Mouse (Mus musculus) heart, embryonic 11.5 days (tissue): ENCODE data around the gene BC030499. TPM values are rescaled to one million over a fixed set of nuclear protein-coding genes. Genes with fewer than 3 reads are reported as not detected.

ENCODE experiments used
- ATAC-seq: fragments of 200-750 bp; cut with Nextera tagmentation; replicated peaks from 2 replicates; pipeline ENCODE4 v1.8.0; 2017; ENCODE audit warnings: moderate library complexity; ENCODE audit not compliant: insufficient number of reproducible peaks, low FRiP score, low TSS enrichment
- H3K27ac ChIP-seq: fragments of 300-500 bp; sonication (generic); 2 replicates; pipeline ENCODE4 v1.5.1; 2014; ENCODE audit warnings: mild to moderate bottlenecking, low read depth, low read length
- H3K27me3 ChIP-seq: fragments of 300-500 bp; sonication (generic); 2 replicates; pipeline ENCODE4 v1.6.1; 2014; ENCODE audit warnings: mild to moderate bottlenecking, low read length, mixed read lengths; ENCODE audit not compliant: control insufficient read depth, insufficient read depth
- H3K36me3 ChIP-seq: fragments of 300-500 bp; sonication (generic); 2 replicates; pipeline ENCODE4 v1.6.1; 2014; ENCODE audit warnings: mild to moderate bottlenecking, low read length, moderate library complexity, mixed read lengths; ENCODE audit not compliant: control insufficient read depth, insufficient read depth
- H3K4me1 ChIP-seq: fragments of 300-500 bp; sonication (generic); 2 replicates; pipeline ENCODE4 v1.6.1; 2014; ENCODE audit warnings: low read length; ENCODE audit not compliant: control insufficient read depth, insufficient read depth
- H3K4me2 ChIP-seq: fragments of 300-500 bp; sonication (generic); 2 replicates; pipeline ENCODE4 v1.6.1; 2014; ENCODE audit warnings: mild to moderate bottlenecking, moderate library complexity
- H3K4me3 ChIP-seq: fragments of 300-500 bp; sonication (generic); 2 replicates; pipeline ENCODE4 v1.5.1; 2014; ENCODE audit warnings: low read depth, low read length
- H3K9ac ChIP-seq: fragments of 300-500 bp; sonication (generic); 2 replicates; pipeline ENCODE4 v1.6.1; 2014; ENCODE audit warnings: mild to moderate bottlenecking, low read depth, low read length, moderate library complexity
- H3K9me3 ChIP-seq: fragments of 300-500 bp; sonication (generic); replicated peaks from 2 replicates; pipeline ENCODE4 v1.6.1; 2016; ENCODE audit warnings: low read length; ENCODE audit not compliant: control insufficient read depth
- WGBS: fragments of 180-500 bp; shearing (Covaris S2); extraction: QIAGEN DNeasy Blood & Tissue Kit; methylation state at CpG from one replicate; pipeline ENCODE4 v1.1.7; 2014; ENCODE audit not compliant: insufficient replicate concordance; 5-methylcytosine and 5-hydroxymethylcytosine counted together
- polyA plus RNA-seq: library from polyadenylated mRNA; unstranded; fragments of >200 nt; fragmentation: Nextera tagmentation; extraction: Ambion mirVana; gene quantifications from 2 replicates; pipeline ENCODE4 v1.2.1, GENCODE M21; 2014

Gene BC030499
- polyA plus RNA-seq, 1 experiment from 2014 or later, result 0.17 TPM

- Histone ChIP-seq H3K27ac (no peak overlapping the region), H3K9ac (no peak overlapping the region), H3K9me3 (no peaks in the 10 kb centered on the region), H3K4me2 (peak overlapping the region; percentile 52), H3K27me3 (no peaks in the 10 kb centered on the region), H3K4me3 (no peak overlapping the region), H3K4me1 (peaks cover 4% of the 10 kb centered on the region; the same call in 1 of the 2 replicates), H3K36me3 (peaks cover 35% of the 10 kb centered on the region)
- ATAC-seq, result no peak
- WGBS, result 54% methylated on average over 2 of the region's 2 CpGs
These were observed 31.6 kb downstream of the BC030499 start for GRCm38 (mm10) chr11:78322076-78322831.

GRCm38 (mm10) chr11:78322860-78323259 lies 32.2 kb downstream of the BC030499 start, which contains the start of gene Aldoc:
Aldoc (plus strand) TSS chr11:78322968.
- H3K36me3 ChIP-seq, result peaks cover 29% of the 10 kb centered on the region
- H3K4me2 ChIP-seq, result peak within 1 kb of the TSS; percentile 52
- peak; percentile 90 for ATAC-seq
- peak within 1 kb of the TSS; percentile 23; the same call in 1 of the 2 replicates for H3K4me3 ChIP-seq
- H3K4me1 ChIP-seq, result peaks cover 4% of the 10 kb centered on the region; the same call in 1 of the 2 replicates
- no peak within 1 kb of the TSS for H3K9ac ChIP-seq
- 3% methylated on average over 15 of the region's 15 CpGs for WGBS
- H3K9me3 ChIP-seq, result no peaks in the 10 kb centered on the region
- no peaks in the 10 kb centered on the region for H3K27me3 ChIP-seq
- no peak within 1 kb of the TSS for H3K27ac ChIP-seq

DNA sequence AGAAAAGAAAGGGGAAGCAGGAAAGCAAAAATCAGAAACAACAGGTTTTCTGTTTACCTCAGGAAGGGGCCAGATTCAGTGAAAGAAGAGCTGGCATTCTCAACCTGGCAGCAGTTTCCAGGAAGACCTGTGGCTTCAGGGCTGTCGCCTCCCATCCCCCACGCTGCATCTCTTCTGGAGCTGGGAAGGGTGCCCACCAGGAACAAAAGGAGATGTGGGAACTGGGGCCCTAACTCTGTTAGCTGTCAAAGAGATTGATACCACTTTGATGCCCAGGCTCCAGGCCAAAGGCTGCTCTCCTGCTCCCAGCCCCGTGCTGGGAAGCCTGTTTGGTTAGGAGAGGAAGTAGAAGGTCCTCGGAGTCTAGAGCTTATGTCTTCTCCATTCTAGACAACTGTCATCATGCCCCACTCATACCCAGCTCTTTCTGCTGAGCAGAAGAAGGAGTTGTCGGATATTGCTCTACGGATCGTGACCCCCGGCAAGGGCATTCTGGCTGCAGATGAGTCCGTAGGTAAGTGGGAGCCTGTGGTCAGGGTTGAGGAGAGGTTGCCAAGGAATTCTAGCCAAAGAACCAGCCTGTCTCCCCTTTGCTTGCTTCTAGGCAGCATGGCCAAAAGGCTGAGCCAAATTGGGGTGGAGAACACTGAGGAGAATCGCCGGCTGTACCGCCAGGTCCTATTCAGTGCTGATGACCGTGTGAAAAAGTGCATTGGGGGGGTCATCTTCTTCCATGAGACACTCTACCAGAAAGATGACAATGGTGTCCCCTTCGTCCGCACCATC lies 33.6 kb downstream of the BC030499 start:
- peaks cover 19% of the 10 kb centered on the region for H3K36me3 ChIP-seq
- H3K27ac ChIP-seq, result no peak overlapping the region
- no peak for ATAC-seq
- H3K27me3 ChIP-seq, result no peaks in the 10 kb centered on the region
- no peaks in the 10 kb centered on the region for H3K9me3 ChIP-seq
- peaks cover 4% of the 10 kb centered on the region for H3K4me1 ChIP-seq
- H3K4me2 ChIP-seq, result no peak overlapping the region
- 88% methylated on average over 15 of the region's 15 CpGs for WGBS
- no peak overlapping the region for H3K9ac ChIP-seq
- no peak overlapping the region for H3K4me3 ChIP-seq

GRCm38 (mm10) chr11:78324965-78325364 lies 34.3 kb downstream of the BC030499 start:
- H3K27ac ChIP-seq, result no peak overlapping the region
- peaks cover 4% of the 10 kb centered on the region for H3K4me1 ChIP-seq
- WGBS, result 96% methylated on average over 12 of the region's 12 CpGs
- no peak overlapping the region for H3K4me2 ChIP-seq
- no peaks in the 10 kb centered on the region for H3K27me3 ChIP-seq
- H3K36me3 ChIP-seq, result peaks cover 14% of the 10 kb centered on the region
- H3K9me3 ChIP-seq, result no peaks in the 10 kb centered on the region
- ATAC-seq, result no peak
- H3K4me3 ChIP-seq, result no peak overlapping the region
- no peak overlapping the region for H3K9ac ChIP-seq

GRCm38 (mm10) chr11:78327215-78327614 lies 36.6 kb downstream of the BC030499 start:
- H3K4me3 ChIP-seq, result no peak overlapping the region
- 90% methylated on average over 4 of the region's 4 CpGs for WGBS
- no peaks in the 10 kb centered on the region for H3K27me3 ChIP-seq
- H3K27ac ChIP-seq, result no peak overlapping the region
- no peak overlapping the region for H3K9ac ChIP-seq
- no peaks in the 10 kb centered on the region for H3K9me3 ChIP-seq
- no peak overlapping the region for H3K4me2 ChIP-seq
- 0 out of 2 replicates have a peak, but pooled peaks cover 2% of the 10 kb centered on the region for H3K36me3 ChIP-seq
- H3K4me1 ChIP-seq, result peaks cover 4% of the 10 kb centered on the region
- ATAC-seq, result no peak

DNA sequence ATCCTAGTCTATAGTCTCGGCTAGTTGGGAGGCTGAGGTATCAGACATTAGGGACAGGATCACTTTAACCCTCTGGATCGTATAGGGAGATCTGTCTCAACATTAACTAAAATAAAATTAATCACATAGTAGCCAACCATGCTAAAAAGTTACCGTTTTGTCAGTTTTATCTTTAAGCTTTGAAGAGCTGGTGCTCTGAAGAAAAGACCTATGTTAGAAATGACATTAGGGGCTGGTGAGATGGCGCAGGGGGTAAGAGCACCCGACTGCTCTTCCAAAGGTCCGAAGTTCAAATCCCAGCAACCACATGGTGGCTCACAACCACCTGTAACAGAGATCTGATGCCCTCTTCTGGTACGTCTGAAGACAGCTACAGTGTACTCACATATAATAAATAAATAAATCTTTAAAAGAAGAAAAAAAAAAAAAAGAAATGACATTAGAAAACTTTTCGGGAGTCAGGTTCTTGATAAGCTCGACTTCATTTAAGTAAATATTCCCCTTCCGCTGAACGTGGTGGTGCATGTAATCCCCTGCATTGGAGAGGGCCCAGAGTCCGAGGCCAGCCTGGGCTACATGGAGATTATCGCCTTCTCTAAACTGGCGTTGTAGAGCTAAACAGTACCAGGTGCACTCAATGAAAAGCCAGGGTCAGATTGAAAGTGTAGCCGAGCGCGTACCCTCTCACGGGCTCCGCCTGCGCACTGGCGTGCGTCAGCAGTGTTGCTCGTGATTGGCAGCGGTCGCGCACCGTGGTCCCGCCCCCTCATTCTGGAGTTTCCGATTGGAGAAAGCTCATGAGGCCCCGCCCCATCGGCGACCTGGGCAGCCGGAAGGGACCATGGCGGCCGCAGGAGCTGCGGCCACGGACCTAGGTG lies 37.2 kb downstream of the BC030499 start, which contains the start of gene Pigs:
TSS of gene Pigs (plus strand) at position 782 of the 878 bp plus-strand sequence.
- Histone ChIP-seq H3K4me2 (peak within 1 kb of the TSS; percentile 92), H3K27me3 (no peaks in the 10 kb centered on the region), H3K4me1 (peaks cover 4% of the 10 kb centered on the region), H3K27ac (no peak within 1 kb of the TSS), H3K4me3 (peak within 1 kb of the TSS; percentile 95), H3K9me3 (no peaks in the 10 kb centered on the region), H3K9ac (peak within 1 kb of the TSS; percentile 89), H3K36me3 (0 out of 2 replicates have a peak, but pooled peaks cover 2% of the 10 kb centered on the region)
- peak; percentile 92 for ATAC-seq
- 12% methylated on average over 37 of the region's 37 CpGs for WGBS

DNA sequence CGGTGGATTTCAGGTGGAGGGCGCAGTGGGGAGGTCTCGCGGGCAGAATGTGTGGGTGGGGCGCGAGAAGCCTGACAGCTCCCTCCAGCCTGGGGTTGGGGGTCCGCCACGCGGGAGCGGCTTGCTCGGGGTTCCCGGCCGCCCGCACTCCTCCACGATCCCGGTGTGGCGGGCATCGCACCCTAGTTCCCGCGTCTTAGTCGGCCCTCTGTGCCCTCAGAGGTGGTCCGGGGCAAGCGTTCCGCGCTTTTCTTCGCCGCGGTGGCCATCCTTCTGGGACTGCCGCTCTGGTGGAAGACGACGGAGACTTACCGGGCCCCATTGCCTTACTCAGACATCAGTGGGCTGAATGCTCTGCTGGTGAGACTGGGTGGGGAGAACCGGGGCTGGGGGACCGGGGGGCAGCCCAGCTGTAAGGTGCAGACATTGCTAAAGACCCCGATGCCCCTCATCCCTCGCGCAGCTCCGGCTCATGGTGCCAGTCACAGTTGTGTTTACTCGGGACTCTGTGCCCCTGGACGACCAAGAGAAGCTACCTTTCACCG lies 37.9 kb downstream of the BC030499 start:
- Histone ChIP-seq H3K4me3 (peak overlapping the region; percentile 95), H3K4me1 (no peaks in the 10 kb centered on the region; the same call in 1 of the 2 replicates), H3K27ac (no peak overlapping the region), H3K27me3 (no peaks in the 10 kb centered on the region), H3K4me2 (peak overlapping the region; percentile 92), H3K9me3 (no peaks in the 10 kb centered on the region), H3K36me3 (peaks cover 8% of the 10 kb centered on the region; the same call in 1 of the 2 replicates), H3K9ac (peak overlapping the region; percentile 89)
- 1% methylated on average over 41 of the region's 41 CpGs for WGBS
- ATAC-seq, result peak; percentile 54; the same call in 1 of the 2 replicates
